Mouse (Mus musculus): ENCODE results near the gene Sart3.

DNA sequence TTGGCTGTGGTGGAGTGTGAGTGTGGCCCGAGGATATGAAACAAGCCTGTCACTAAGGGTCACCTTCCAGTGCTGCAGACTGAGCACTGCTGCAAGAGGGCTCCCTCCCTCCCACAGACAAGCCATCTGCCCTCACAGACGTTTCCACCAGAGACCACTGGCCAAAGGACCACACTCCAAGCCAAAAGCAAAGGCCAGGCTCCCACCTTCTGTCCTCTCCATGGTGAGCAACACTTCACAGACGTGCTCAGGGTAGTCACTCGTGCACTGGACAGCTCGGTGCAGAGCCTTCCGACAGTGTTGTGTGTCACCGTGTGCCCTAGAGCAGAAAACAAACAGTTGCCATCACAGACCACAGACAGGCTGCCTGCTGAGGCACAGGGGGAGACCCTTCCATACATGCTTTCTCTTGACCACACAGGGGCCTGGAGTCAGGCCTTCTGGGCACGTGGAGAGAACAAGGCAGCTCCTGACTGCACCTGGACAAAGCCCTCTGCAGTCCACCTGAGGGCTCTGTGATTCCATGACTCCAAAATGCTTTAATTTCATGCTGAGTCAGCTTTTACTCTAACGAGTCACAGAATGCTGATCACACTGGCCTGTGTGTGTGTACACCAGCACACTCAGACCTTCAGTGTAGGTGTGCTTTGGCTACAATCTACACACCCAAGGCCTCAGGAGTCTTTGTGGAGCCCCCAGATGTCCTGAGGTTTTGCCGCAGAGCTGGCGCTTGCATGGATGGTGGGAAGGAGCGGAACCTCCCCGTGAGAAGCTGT lies 23.6 kb downstream of the Sart3 start:
- TF ChIP-seq POLR2A (IDR thresholded peaks at IDR 0.05; ENCODE audit: insufficient read depth, low read depth, low read length) (no peak), CTCF (IDR thresholded peaks at IDR 0.05) (no peak), EP300 (IDR thresholded peaks at IDR 0.05; ENCODE audit: insufficient read depth, low read depth, low read length) (no peak)
